Mouse (Mus musculus) spleen, postnatal 36 days (tissue): ENCODE measurements around the gene 4930544D05Rik.
A peak's percentile ranks its signal among the peaks of the same experiment; 100 is the strongest.

Experiments used
- DNase-seq, 2 experiments: peaks; one replicate each; pipeline ENCODE4 v3.0.0; 2022; ENCODE audit warnings: low spot score in 2 of 2, mixed read lengths in 1 of 2

4930544D05Rik gene

DNA sequence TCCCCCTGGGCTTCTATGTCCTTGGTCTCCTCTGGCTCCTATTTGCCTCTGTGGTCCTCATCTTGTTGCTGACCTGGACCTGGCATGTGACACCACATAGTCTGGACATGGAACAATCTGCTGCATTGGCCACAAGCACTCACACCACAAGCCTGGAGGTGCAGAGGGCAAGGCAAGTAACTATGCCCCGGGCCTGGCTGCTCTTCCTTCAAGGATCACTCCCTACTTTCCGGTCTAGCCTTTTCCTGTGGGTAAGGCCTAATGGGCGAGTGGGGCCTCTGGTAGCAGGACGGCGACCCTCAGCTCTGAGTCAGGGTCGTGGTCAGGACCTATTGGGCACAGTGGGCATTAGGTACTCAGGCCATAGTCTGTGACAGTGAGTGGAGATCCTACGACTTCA is 25.6 kb downstream of the 4930544D05Rik start:
- no peak for DNase-seq

DNA sequence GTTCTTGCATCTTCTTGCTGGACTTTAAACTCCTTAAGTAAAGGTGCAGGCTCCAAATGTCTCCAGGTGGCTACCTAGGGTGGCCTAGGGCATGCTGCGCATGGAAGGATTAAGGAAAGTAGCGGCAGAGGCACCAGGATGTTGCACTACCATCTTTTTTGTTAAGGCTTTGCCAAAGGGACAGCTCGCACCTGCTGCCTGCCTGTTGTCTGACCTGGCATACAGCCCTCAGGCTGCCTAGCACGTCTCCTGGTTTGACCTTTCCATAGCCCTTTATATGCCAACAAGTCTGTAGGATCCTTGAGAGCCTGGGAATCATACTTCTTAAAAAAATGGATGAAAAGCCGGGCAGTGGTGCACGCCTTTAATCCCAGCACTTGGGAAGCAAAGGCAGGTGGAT is 27.4 kb downstream of the 4930544D05Rik start:
- DNase-seq = no peak

DNA sequence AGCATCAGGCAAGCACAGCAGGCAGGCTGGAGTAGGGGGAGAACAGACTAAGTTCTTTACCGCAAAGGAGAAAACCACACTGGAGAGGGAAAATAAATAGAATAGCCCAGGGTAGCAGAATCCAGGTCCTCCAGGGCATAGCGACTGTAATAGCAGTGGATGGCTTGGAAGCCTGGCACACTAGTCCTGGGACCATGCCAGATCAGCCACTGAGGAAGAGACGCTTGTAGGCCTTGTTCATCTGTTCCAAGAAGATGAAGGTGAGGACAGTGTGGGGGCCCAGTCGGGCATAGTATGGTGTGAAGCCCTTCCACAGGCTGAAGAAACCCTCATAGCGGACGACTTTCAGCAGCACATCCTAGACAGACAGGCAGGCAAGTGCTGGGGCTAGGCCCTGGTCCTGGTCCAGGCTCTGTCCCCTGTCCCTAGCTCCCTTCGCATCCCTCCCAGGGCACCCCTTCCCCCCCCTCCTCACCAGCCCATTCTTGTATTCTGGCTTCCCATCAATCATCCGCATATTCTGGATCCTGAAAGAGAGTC is 29.0 kb downstream of the 4930544D05Rik start:
- DNase-seq = no peak

DNA sequence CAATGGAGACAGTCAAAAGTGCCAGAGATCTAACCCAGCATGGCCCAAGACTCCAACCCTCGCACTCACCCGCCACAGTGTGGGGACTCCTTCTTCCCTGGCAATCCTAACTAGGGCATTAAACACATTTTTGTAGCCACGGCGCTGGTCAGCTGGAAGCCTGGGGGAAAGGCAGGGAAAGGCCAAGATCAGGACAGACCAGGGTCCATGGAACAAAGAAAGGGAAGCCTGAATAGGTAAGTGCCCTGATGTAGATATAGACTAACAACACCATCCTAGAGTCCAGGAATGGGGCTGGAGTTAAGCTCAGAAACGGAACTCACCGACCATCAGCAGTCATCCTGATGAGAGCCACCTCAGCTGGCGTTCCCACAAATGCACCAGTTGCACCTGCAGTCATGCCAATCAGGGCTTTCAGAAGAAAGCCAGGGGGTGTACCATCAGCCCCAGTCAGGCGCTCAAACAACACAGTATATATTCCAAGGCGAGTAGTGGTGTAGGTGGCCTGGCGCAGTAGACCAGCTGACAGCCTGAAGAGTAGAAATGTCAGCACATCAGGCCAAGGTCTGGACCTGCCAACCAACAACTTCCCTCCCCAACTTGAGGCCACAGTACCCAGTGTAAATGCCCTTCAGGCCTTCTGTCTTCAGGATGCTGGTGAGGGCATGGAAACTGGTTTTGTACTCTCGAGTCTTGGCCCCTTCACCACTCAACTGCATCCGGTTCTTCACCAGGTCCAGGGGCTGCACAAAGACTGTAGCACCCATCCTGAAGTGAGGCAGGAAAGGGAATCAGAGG is 30.0 kb downstream of the 4930544D05Rik start:
- no peak for DNase-seq

DNA sequence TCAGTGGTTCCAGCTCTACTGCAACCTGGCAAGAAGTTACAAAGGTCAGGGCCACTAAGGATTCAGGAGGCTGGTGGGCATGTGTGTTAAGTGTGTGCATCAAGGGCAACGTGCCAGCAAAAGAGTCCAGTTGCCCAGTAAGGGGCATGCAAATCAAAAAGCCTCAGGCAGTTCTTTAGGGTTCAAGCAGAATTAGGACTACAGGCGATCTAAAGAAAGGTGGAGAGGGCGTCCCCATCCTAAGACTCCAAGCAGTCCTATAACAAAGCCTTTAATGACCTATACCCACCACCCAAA is 30.6 kb downstream of the 4930544D05Rik start:
- no peak for DNase-seq

DNA sequence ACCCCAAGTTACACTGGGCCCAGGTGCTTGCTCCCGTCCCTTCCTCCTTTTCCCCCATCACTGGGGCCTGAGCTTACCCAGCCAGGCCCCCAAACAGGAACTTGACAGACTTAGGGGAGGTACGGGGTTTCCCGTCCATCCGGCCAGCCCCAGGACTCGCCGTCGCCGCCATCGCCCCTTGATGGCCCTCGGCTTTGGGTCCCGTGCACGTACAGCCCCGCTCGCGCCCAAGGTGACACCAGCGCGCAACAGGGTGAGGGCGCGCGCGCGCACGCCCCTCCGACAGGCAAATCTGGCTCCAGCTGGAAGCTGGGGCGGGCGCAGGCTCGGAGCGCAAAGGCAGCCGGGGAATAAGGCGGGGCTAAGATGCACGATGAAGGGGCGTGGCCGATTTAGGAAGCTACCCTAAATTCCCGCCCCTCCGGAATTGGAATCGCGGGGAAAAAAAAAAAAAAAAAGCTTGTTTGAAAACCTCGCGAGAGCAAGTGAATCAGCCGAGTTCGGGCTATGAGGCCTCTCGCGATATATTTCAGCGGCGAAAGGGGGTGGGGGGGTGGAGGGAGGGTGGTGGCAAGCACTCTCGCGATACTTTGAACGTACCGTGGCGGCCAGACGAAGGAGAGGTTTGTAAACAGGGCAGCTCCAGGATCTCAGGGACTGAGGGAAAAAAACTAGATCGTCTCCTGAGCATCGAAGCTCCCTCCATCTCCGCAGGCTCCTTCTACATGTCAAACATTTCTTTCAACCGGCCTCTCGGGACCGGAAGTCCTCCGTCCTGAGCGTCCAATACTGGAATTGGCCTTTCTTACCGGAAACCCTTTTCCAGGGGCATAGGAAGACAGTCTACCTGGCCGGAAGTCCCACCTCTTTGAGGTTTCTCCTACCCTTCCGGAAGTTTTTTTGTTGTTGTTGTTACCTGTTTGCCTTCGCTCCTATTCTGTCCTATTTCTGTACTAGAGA is 31.3 kb downstream of the 4930544D05Rik start, which contains the start of the genes Rnf167 and Slc25a11:
Gene Rnf167 (plus strand): TSS at position 545 of the 960 bp plus-strand sequence.
Gene Slc25a11 (minus strand): TSS at position 789 of the 960 bp plus-strand sequence.
- peak; percentile 97 for DNase-seq

DNA sequence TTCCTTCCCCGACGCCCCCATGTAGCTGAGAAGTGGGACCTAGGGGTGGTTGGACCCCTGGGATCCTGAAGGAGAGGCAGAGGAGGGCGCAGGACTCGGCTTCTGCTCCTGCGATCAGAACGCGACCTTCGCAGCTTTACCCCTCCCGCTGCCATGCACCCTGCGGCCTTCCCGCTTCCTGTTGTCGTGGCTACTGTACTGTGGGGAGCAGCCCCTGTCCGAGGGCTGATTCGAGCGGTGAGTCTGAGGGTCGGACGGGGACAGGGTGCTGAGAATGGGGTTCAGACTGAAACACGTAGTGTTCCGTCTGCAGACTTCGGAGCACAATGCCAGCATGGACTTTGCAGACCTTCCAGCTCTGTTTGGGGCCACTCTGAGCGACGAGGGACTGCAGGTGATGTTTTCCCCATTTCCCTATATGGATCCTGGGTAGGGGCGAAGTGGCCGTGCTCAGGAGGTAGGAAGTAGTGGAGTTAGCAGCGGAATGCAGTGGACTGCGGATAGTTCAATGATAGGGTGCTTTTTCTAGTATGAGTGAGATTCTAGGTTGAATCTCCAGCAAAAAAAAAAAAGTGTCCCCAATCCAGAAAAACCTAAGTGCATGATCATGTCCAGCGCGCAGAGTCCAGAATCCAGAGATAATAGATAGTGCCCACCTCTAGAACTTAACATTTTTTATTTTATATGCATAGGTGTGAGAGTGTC is 32.2 kb downstream of the 4930544D05Rik start:
- DNase-seq = peak in 1 of 2 experiments; percentile 62

DNA sequence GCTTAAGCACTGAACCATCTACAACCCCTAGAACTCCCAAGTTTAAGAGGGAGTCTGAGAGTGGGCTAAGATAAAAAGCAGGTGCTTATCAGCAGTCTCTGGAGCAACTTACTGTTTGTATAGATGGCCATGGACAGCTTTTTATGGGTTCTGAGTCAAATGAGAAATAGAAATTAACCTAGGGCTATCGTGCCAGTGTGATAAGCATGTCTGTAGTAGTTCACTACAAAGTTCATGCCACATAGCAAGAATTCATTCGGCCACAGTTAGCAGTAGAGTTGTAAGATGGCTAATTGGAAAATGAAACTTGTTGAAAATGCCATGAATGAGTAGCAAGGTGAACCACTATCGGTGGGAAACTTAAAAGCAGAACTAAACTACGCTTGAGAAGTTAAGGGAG is 32.9 kb downstream of the 4930544D05Rik start:
- peak in 1 of 2 experiments; percentile 60 for DNase-seq

DNA sequence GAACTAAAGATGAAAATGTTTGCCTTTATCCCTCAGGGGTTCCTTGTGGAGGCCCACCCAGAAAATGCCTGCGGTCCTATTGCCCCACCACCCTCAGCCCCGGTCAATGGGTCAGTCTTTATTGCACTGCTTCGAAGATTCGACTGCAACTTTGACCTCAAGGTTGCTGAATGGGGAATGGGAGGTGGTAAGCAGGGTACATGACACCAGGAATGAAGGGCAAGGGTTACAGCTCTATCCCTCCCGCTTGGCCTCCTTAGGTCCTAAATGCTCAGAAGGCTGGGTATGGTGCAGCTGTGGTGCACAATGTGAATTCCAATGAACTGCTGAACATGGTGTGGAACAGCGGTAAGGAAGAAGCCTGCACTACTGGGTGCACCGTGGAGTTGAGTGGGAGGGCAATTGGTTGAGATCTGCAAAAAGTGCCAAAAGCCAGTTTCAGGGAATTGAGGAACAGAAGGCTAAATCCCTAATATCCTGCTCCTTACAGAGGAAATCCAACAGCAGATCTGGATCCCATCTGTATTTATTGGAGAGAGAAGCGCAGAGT is 33.6 kb downstream of the 4930544D05Rik start:
- no peak for DNase-seq

DNA sequence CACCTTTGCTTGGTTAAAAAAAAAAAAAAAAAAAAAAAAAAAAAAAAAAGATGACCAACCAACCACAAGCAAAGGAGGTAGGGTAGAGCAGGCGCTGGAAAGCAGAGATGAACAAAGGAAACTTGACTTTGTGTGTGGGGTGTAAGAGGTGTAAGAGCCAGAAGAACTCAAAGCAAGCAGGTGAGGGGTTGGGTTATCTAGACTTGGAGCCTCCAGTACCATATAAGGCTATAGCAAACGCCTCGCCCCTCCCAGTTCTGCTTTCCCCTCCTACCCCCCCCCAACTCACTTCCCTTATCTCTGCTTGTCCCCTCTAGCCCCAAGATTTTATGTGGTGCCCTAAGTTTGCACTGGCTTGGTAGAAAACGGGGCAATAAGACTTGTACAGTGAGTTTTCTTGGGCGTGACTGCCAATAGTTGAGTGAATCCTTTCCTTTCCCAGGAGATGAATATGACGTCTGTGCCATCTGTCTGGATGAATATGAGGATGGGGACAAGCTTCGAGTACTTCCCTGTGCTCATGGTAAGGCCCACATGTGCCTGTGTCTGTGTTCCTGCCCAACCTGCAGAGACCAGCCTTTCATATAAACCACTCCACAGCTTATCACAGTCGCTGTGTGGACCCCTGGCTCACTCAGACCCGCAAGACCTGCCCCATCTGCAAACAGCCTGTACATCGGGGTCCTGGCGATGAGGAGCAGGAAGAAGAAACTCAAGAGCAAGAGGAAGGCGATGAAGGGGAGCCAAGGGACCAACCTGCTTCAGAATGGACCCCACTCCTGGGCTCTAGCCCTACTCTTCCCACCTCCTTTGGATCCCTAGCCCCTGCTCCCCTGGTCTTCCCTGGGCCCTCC is 34.9 kb downstream of the 4930544D05Rik start:
- peak; percentile 74 to 79 for DNase-seq

DNA sequence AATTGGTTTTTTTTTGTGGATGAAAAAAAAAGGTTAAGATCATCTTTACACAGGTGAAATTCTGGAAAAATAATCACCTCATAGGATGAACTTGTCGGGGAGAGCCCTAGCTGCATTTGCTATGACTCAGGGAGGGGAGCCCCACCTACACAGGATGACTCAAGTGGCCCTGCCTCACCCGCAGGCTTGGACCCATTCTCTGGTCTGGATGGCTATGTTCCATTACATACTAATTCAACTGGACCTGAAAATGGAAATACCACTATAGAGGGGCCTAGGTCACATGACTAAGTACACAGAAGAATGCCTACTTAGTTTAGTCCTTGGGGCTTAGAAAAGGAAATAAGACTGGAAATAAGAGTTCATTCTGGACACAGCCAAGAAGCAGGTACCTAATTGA is 35.7 kb downstream of the 4930544D05Rik start:
- peak in 1 of 2 experiments; percentile 44 for DNase-seq

DNA sequence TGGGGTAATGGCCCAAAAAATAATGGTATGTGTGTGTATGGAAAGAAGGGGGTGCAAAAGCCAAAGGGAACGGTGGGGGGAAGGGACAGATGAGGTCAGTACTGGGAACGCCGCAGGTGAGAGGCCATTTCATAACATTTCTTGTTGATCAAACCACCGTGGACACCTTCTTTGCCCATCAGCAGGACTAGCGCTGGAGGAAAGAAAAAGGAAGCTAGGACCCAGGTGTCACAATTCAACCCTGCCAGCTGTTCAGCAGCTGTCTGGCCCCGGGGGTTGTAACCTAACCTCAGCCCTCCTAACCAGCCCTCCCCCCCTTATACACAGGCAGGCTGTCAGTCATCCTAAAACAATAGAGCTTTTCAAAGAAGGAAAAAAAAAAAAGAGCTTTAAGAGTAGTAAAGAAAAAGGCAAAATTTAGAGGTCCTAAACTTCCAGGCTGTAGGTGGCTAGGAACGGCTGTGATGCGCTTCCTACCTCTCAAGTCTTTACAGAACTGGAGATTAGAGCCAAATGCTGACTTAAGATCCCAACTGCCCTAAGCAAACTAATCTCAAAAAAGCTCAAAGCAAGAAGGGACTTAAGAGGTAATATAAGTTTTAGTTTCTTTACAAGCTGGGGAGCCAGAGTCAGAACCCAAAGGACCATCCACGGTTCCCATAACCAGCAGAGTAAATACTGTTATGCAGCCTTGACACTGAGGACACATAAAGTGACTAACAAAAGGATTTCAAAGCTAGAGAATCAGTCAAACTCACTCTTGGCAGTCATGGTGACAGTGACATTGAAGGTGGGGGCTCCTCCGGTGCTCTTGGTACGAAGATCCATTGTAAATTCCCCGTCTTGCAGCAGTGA is 36.6 kb downstream of the 4930544D05Rik start:
- peak in 1 of 2 experiments; percentile 49 for DNase-seq

DNA sequence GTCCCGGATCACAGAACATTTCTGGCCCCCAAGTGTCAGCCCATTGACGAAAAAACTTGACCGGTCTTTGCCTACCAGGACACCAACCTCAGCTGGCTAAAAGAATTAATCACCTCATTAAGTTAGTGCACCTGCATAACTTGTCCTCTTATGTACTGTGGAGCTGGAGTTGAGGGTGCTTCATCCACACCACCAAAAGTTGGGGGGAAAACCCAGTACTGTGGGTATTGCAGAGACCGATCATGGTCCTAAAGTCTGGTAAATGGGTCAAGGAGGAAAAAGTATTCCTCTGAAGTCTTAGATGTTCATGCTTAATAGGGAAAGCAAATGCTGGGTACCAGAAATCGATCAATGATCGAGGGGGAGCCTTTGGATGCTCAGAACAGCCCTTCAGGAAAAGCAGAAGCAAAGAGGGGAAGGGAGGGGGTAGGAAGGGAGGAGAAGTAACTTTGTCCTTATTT is 37.3 kb downstream of the 4930544D05Rik start:
- DNase-seq = no peak

DNA sequence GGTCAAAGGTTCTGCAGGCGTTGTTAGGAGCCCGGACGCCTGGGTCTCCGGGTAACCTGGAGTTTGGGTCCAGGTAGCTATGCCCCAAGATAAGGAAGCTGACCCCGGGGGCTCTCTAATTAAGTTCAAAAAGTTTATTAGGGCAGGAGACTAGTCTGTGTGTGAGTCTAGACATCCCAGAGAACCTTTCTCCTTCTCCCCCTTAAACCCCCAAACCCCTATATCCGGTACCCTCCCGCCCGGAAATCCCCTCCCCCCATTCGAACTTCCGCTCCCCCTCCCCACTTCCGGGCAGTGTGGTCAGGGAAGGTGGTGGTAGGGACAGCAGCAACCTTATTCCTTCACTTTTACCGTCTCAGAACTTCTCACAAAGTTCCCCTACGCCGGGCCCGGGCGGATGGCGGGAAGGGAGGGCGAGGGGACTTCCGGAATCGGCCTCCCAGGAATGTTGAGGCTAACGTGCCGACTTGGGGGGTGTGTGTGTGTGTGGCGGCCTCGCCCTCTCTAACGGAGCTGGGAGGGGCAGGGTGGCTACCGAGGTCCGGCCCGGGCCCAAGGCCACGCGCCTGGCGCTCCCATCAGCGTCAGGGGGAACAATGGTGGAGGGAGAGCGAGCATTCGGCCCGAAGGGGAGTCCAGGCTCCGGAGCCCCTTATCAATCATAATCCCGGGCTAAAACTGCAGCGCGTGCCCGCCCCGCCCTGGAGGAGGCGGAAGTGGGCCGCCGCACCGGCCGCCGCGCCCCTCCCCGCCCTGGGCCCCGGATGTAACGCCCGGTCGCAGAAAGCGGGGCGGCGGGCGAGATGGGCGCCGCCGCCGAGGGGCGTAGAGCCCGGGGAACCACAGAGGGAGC is 37.9 kb downstream of the 4930544D05Rik start:
- DNase-seq = peak; percentile 80 to 81

DNA sequence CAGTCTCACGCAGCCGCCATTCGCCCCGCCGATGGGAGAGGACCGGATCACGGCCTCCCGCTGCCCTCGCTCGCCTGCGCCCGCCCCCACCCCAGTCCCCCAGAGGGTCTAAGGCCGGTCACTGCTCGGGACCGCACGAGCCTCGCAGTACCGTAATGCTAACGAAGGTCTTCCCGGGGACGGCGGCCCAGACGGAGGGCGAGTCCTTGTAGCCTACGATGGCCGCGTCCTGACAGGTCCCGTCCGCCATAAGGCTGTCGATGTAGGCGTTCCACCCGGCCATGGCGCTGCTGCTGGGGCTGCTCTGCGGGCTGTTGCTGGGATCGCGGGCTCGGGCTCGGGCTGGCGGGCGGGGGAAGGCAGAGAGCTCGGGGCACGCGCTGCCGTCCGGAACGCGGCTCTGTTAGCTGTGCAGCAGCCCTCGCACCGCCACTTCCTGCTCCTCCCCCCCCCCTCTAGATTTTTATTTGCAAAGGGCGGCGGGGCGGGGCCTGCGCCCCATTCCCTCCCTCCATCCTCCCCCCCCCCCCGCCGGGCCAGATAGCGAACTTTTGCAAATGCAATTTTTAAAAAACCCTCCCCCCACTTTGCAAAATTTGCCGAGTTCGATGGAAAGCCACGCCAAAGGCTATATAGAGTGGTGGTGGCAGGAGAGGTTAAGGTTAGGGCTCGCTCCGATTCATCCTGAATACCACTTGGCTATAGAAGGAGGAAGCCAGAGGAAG is 38.7 kb downstream of the 4930544D05Rik start, which contains the start of gene Pfn1:
Gene Pfn1 (minus strand): TSS at position 447 of the 725 bp plus-strand sequence.
- DNase-seq = peak; percentile 80 to 82

DNA sequence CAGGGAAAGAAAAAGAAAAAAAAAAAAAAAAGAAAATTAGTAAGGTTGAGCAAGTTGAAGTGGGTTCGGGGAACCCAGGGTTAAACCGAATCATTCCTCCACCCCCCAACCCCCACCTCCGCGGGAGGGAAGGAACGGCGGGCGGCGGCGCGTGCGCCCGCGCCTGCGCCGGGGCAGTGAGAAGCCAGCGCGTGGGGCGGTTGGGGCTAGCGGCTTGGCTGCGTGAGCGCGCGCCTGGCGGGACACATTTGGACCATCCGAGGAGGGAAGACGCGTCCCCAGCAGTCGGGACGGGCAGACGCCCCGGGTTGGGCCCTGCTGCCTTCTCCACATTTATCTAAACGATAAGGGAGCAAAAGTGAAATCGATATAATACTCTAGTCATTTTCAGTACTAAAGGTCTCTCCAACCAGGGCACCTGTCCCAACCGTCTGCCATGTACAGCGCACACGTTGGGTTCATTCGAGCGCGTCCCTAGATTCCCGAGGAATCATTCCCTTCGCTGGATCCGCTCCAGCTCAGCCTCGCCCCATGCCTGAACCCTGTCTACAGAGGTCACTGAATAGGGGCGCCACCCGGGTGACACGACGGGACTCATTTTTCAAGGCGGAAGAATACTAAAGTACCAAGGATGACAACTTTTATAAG is 39.4 kb downstream of the 4930544D05Rik start:
- peak; percentile 78 to 81 for DNase-seq
